Mouse (Mus musculus): ENCODE results near the gene Wwox. TPM values are rescaled to one million over a fixed set of nuclear protein-coding genes. Genes with fewer than 3 reads are reported as not detected.

Gene Wwox
- total RNA-seq, 2 experiments from 2014 or later = 12.7 to 13.6 TPM

GRCm38 (mm10) chr8:115267196-115267595 lies 827.7 kb downstream of the Wwox start:
- DNase-seq (ENCODE audit: low spot score in 2 of 2) = peak in 1 of 2 experiments; percentile 5

GRCm38 (mm10) chr8:115269601-115270000 lies 830.1 kb downstream of the Wwox start:
- intact Hi-C loops (cut with DNase I) = no loop called here
- no peak for DNase-seq (ENCODE audit: low spot score in 2 of 2)

More at GRCm38 (mm10) chr8:115267196-115267595, 827.7 kb downstream of the Wwox start:
- intact Hi-C loops (cut with DNase I) = no loop called here

GRCm38 (mm10) chr8:115273976-115274375 lies 834.5 kb downstream of the Wwox start:
- intact Hi-C loops (cut with DNase I) = no loop called here
- DNase-seq (ENCODE audit: low spot score in 2 of 2) = no peak

GRCm38 (mm10) chr8:115276281-115276680 lies 836.8 kb downstream of the Wwox start:
- no peak for DNase-seq (ENCODE audit: low spot score in 2 of 2)
- intact Hi-C loops (cut with DNase I) = no loop called here

GRCm38 (mm10) chr8:115278291-115278690 lies 838.8 kb downstream of the Wwox start:
- intact Hi-C loops (cut with DNase I) = no loop called here
- no peak for DNase-seq (ENCODE audit: low spot score in 2 of 2)

- intact Hi-C loops (cut with DNase I) = no loop called here
- no peak for DNase-seq (ENCODE audit: low spot score in 2 of 2)
Observed at GRCm38 (mm10) chr8:115290224-115290623, 850.8 kb downstream of the Wwox start.

- no peak for DNase-seq (ENCODE audit: low spot score in 2 of 2)
- intact Hi-C loops (cut with DNase I) = no loop called here
Observed at GRCm38 (mm10) chr8:115296760-115297159, 857.3 kb downstream of the Wwox start.

- peak in 1 of 2 experiments; percentile 28 for DNase-seq (ENCODE audit: low spot score in 2 of 2)
- intact Hi-C loops (cut with DNase I) = no loop called here
Observed at GRCm38 (mm10) chr8:115302484-115302883, 863.0 kb downstream of the Wwox start.

- DNase-seq (ENCODE audit: low spot score in 2 of 2) = no peak
- intact Hi-C loops (cut with DNase I) = no loop called here
Observed at GRCm38 (mm10) chr8:115307412-115307811, 868.0 kb downstream of the Wwox start.

- intact Hi-C loops (cut with DNase I) = no loop called here
- no peak for DNase-seq (ENCODE audit: low spot score in 2 of 2)
Observed at GRCm38 (mm10) chr8:115311003-115311402, 871.5 kb downstream of the Wwox start.

- intact Hi-C loops (cut with DNase I) = no loop called here
- no peak for DNase-seq (ENCODE audit: low spot score in 2 of 2)
Observed at GRCm38 (mm10) chr8:115312371-115312770, 872.9 kb downstream of the Wwox start.

GRCm38 (mm10) chr8:115322501-115322900 lies 883.0 kb downstream of the Wwox start:
- DNase-seq (ENCODE audit: low spot score in 2 of 2) = no peak
- intact Hi-C loops (cut with DNase I) = no loop called here

GRCm38 (mm10) chr8:115330671-115331070 lies 891.2 kb downstream of the Wwox start:
- peak; percentile 28 to 31 for DNase-seq (ENCODE audit: low spot score in 2 of 2)
- intact Hi-C loops (cut with DNase I) = loop anchor here (10.0 kb wide), 1 partner anchor 236 kb away; no protein-coding TSS in a partner anchor

- intact Hi-C loops (cut with DNase I) = loop anchor here (1.0 to 10.0 kb wide), 2 partner anchors 180 to 239 kb away; no protein-coding TSS in a partner anchor
- DNase-seq (ENCODE audit: low spot score in 2 of 2) = peak in 1 of 2 experiments; percentile 79
Observed at GRCm38 (mm10) chr8:115333972-115334371, 894.5 kb downstream of the Wwox start.

GRCm38 (mm10) chr8:115336361-115336760 lies 896.9 kb downstream of the Wwox start:
- peak; percentile 9 to 78 for DNase-seq (ENCODE audit: low spot score in 2 of 2)

GRCm38 (mm10) chr8:115348704-115349103 lies 909.2 kb downstream of the Wwox start:
- DNase-seq (ENCODE audit: low spot score in 2 of 2) = no peak
- intact Hi-C loops (cut with DNase I) = no loop called here

More at GRCm38 (mm10) chr8:115336361-115336760, 896.9 kb downstream of the Wwox start:
- intact Hi-C loops (cut with DNase I) = loop anchor here (10.0 kb wide), 1 partner anchor 242 kb away; no protein-coding TSS in a partner anchor

GRCm38 (mm10) chr8:115350707-115351106 lies 911.3 kb downstream of the Wwox start:
- no peak for DNase-seq (ENCODE audit: low spot score in 2 of 2)
- intact Hi-C loops (cut with DNase I) = no loop called here

- intact Hi-C loops (cut with DNase I) = no loop called here
- DNase-seq (ENCODE audit: low spot score in 2 of 2) = no peak
Observed at GRCm38 (mm10) chr8:115357663-115358335, 918.3 kb downstream of the Wwox start.

GRCm38 (mm10) chr8:115358481-115358880 lies 919.0 kb downstream of the Wwox start:
- DNase-seq (ENCODE audit: low spot score in 2 of 2) = no peak

GRCm38 (mm10) chr8:115359701-115360100 lies 920.2 kb downstream of the Wwox start:
- DNase-seq (ENCODE audit: low spot score in 2 of 2) = no peak
- intact Hi-C loops (cut with DNase I) = no loop called here

More at GRCm38 (mm10) chr8:115358481-115358880, 919.0 kb downstream of the Wwox start:
- intact Hi-C loops (cut with DNase I) = no loop called here

GRCm38 (mm10) chr8:115362518-115362917 lies 923.1 kb downstream of the Wwox start:
- intact Hi-C loops (cut with DNase I) = no loop called here
- no peak for DNase-seq (ENCODE audit: low spot score in 2 of 2)
